Mouse (Mus musculus) erythroid progenitor cell, adult 5-6 weeks (primary cell): ENCODE results near the gene Upf2. TPM values are rescaled to one million over a fixed set of nuclear protein-coding genes. Genes with fewer than 3 reads are reported as not detected.
"Not testable (repeated sequence)": the region's sequence is repeated elsewhere in the genome, so short reads cannot be mapped to it uniquely, and the experiment has no call there.

Experiments used
- ATAC-seq: replicated peaks from 2 replicates; pipeline ENCODE4 v1.8.0; 2016; ENCODE audit warnings: moderate number of reproducible peaks, mild to moderate bottlenecking, moderate TSS enrichment, inconsistent platforms; ENCODE audit not compliant: poor library complexity, low FRiP score, severe bottlenecking
- total RNA-seq, 2 experiments: library from RNA; stranded (forward) in 1 of 2; stranded (reverse) in 1 of 2; fragments of 150-400 nt in 1 of 2; fragments of 186-747, 209-891 nt in 1 of 2; gene quantifications; 2 replicates each; pipeline versions ENCODE4 v1.2.3 to v1.2.4; 2015 to 2017; ENCODE audit warnings: low replicate concordance in 2 of 2

Upf2 gene
- total RNA-seq, 2 experiments from 2014 or later = 36.2 to 39.0 TPM

- ATAC-seq = no peak
These were observed 108.0 kb downstream of the Upf2 start for GRCm38 (mm10) chr2:6059291-6059690.

GRCm38 (mm10) chr2:6060071-6060804 lies 109.0 kb downstream of the Upf2 start:
- no peak for ATAC-seq

GRCm38 (mm10) chr2:6067341-6067740 lies 116.1 kb downstream of the Upf2 start:
- ATAC-seq = no peak

- no peak for ATAC-seq
These were observed 119.7 kb downstream of the Upf2 start for GRCm38 (mm10) chr2:6070925-6071324.

- no peak for ATAC-seq
These were observed 120.5 kb downstream of the Upf2 start for GRCm38 (mm10) chr2:6071598-6072440.

GRCm38 (mm10) chr2:6072685-6073260 lies 121.5 kb downstream of the Upf2 start:
- no peak for ATAC-seq

GRCm38 (mm10) chr2:6074891-6075529 lies 123.7 kb downstream of the Upf2 start:
- ATAC-seq = no peak

- ATAC-seq = no peak
These were observed 124.2 kb downstream of the Upf2 start for GRCm38 (mm10) chr2:6075530-6075896.

GRCm38 (mm10) chr2:6080037-6080436 lies 128.8 kb downstream of the Upf2 start:
- ATAC-seq = no peak

- no peak for ATAC-seq
These were observed 129.8 kb downstream of the Upf2 start for GRCm38 (mm10) chr2:6081108-6081507.

GRCm38 (mm10) chr2:6082615-6083014 lies 131.3 kb downstream of the Upf2 start:
- no peak for ATAC-seq

- ATAC-seq = no peak
These were observed 132.4 kb downstream of the Upf2 start for GRCm38 (mm10) chr2:6083696-6084095.

GRCm38 (mm10) chr2:6085622-6086530 lies 134.6 kb downstream of the Upf2 start:
- ATAC-seq = no peak

- ATAC-seq = no peak
These were observed 135.9 kb downstream of the Upf2 start for GRCm38 (mm10) chr2:6087151-6087550.

- not testable (repeated sequence) for ATAC-seq
These were observed 138.7 kb downstream of the Upf2 start for GRCm38 (mm10) chr2:6089941-6090340.

- no peak for ATAC-seq
These were observed 145.9 kb downstream of the Upf2 start for GRCm38 (mm10) chr2:6097113-6097716.

GRCm38 (mm10) chr2:6098924-6099323 lies 147.7 kb downstream of the Upf2 start:
- ATAC-seq = no peak

- no peak for ATAC-seq
These were observed 148.2 kb downstream of the Upf2 start for GRCm38 (mm10) chr2:6099443-6099842.
